Mouse (Mus musculus): ENCODE data around the gene Mgp. TPM values are rescaled to one million over a fixed set of nuclear protein-coding genes. Genes with fewer than 3 reads are reported as not detected.
A peak's percentile ranks its signal among the peaks of the same experiment; 100 is the strongest.

Gene Mgp
- polyA plus RNA-seq, 1 experiment from 2014 or later, result 229 TPM

DNA sequence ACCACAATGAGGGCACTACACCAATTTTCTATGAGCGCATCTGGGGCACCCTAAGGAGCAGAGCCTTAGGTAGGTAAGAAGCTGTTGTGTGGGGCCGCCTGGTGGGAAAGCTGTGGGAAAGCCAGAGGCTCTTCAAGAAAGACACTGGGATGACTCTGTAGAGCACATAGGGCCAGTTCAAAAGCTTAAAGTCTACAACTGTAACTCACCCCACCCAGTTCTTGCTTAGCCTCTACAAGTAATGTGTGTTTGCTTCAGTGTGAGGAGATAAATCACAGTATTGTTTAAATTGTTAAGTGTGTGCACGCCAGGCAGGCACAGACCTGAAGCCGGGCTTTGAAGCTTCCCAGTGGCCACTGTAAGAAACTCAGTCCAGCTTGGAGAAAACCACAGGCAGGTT, 9.5 kb downstream of the Mgp start:
- peak; percentile 55; the same call in 1 of the 2 replicates for ATAC-seq (ENCODE audit: insufficient number of reproducible peaks, insufficient read depth, low FRiP score, low read depth)
- peak overlapping the region; percentile 48; the same call in 1 of the 2 replicates for H3K27ac ChIP-seq (ENCODE audit: low read length)

DNA sequence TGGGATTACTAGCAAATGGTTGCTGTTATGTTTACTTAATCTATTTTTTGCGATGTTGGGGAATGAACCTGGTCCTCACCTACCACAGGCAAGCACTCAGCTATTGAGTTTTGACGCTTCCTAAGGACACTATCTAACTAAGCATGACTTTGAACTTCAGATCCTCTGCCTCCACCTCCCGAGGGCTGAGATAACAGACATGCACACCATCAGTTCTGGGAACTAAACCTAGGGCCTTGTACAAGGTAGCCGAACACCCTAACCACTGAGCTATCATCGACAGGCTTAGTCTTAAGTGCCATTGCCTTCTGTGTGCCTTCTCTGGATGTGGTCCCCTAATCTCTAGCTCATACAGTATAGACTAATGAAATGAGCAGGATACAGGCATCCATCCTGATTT, 10.3 kb downstream of the Mgp start:
- Histone ChIP-seq H3K4me2 (replicated peaks; ENCODE audit: low read depth, low read length) (no peak overlapping the region), H3K36me3 (ENCODE audit: control insufficient read depth, insufficient read depth, low read length) (no peaks in the 10 kb centered on the region), H3K4me3 (ENCODE audit: low read depth, low read length) (no peak overlapping the region), H3K4me1 (ENCODE audit: control insufficient read depth, insufficient read depth, low read length) (peaks cover 4% of the 10 kb centered on the region; the same call in 1 of the 2 replicates), H3K9ac (replicated peaks; ENCODE audit: low read depth, low read length) (no peak overlapping the region), H3K27ac (ENCODE audit: low read length) (no peak overlapping the region), H3K9me3 (ENCODE audit: control insufficient read depth, low read depth, low read length) (no peaks in the 10 kb centered on the region), H3K27me3 (ENCODE audit: control insufficient read depth, insufficient read depth, low read length) (no peaks in the 10 kb centered on the region)
- no peak for ATAC-seq (ENCODE audit: insufficient number of reproducible peaks, insufficient read depth, low FRiP score, low read depth)
- 91% methylated on average over 5 of the region's 5 CpGs for WGBS

More for the DNA sequence above, 9.5 kb downstream of the Mgp start:
- 45% methylated on average over 4 of the region's 4 CpGs for WGBS
- H3K9me3 ChIP-seq (ENCODE audit: control insufficient read depth, low read depth, low read length), result no peaks in the 10 kb centered on the region
- H3K4me3 ChIP-seq (ENCODE audit: low read depth, low read length), result no peak overlapping the region
- no peak overlapping the region for H3K4me2 ChIP-seq (replicated peaks; ENCODE audit: low read depth, low read length)
- no peaks in the 10 kb centered on the region for H3K36me3 ChIP-seq (ENCODE audit: control insufficient read depth, insufficient read depth, low read length)
- no peaks in the 10 kb centered on the region for H3K27me3 ChIP-seq (ENCODE audit: control insufficient read depth, insufficient read depth, low read length)
- H3K9ac ChIP-seq (replicated peaks; ENCODE audit: low read depth, low read length), result no peak overlapping the region
- H3K4me1 ChIP-seq (ENCODE audit: control insufficient read depth, insufficient read depth, low read length), result peaks cover 4% of the 10 kb centered on the region; the same call in 1 of the 2 replicates

DNA sequence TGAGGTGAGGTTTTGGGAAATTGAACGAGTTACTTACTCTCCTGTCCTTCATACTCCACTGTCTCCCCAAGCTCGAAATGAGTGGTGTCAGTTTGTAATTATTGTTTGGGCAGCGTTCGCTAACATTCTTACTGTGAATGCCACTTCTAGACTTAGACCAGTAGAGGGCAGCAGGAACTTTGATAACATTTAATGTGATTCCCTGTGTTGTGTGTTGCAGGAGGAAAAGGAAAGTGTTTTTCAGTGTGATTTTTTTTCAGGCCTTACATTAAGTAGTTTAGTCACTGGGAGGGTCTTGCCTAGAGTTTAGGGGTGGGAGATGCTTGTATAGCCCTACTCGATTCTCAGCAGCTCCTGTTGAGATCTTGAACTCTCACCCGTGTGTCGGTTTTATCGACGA, 14.6 kb downstream of the Mgp start:
- Histone ChIP-seq H3K4me1 (ENCODE audit: control insufficient read depth, insufficient read depth, low read length) (peaks cover 20% of the 10 kb centered on the region), H3K27me3 (ENCODE audit: control insufficient read depth, insufficient read depth, low read length) (no peaks in the 10 kb centered on the region), H3K9me3 (ENCODE audit: control insufficient read depth, low read depth, low read length) (no peaks in the 10 kb centered on the region), H3K27ac (ENCODE audit: low read length) (no peak overlapping the region), H3K4me2 (replicated peaks; ENCODE audit: low read depth, low read length) (no peak overlapping the region), H3K4me3 (ENCODE audit: low read depth, low read length) (no peak overlapping the region), H3K9ac (replicated peaks; ENCODE audit: low read depth, low read length) (no peak overlapping the region), H3K36me3 (ENCODE audit: control insufficient read depth, insufficient read depth, low read length) (no peaks in the 10 kb centered on the region)
- WGBS, result 34% methylated on average over 9 of the region's 9 CpGs
- no peak for ATAC-seq (ENCODE audit: insufficient number of reproducible peaks, insufficient read depth, low FRiP score, low read depth)

DNA sequence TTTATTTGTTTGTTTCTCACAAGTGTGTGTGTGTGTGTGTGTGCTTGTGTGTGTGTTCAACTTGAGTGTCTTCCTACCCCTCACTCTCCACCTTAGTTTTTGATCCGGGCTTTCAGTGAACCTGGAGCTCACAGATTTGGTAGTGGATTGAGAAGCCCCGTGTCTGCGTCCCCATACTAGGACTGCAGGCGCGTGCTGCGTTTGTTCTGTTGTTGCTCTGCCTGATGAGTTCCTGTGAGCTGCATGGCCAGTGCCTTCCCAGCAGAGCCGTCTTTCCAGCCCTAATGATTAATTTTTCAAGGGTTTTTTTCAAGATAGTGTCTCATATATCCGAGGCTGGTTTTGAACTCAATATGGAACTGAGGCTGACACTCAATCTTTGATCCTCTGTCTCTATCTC, 17.2 kb downstream of the Mgp start:
- Histone ChIP-seq H3K9ac (replicated peaks; ENCODE audit: low read depth, low read length) (no peak overlapping the region), H3K27ac (ENCODE audit: low read length) (no peak overlapping the region; the same call in 1 of the 2 replicates), H3K9me3 (ENCODE audit: control insufficient read depth, low read depth, low read length) (no peaks in the 10 kb centered on the region), H3K36me3 (ENCODE audit: control insufficient read depth, insufficient read depth, low read length) (no peaks in the 10 kb centered on the region), H3K4me3 (ENCODE audit: low read depth, low read length) (no peak overlapping the region), H3K4me2 (replicated peaks; ENCODE audit: low read depth, low read length) (no peak overlapping the region), H3K27me3 (ENCODE audit: control insufficient read depth, insufficient read depth, low read length) (no peaks in the 10 kb centered on the region), H3K4me1 (ENCODE audit: control insufficient read depth, insufficient read depth, low read length) (peaks cover 18% of the 10 kb centered on the region)
- no peak for ATAC-seq (ENCODE audit: insufficient number of reproducible peaks, insufficient read depth, low FRiP score, low read depth)
- WGBS, result 52% methylated on average over 8 of the region's 8 CpGs

DNA sequence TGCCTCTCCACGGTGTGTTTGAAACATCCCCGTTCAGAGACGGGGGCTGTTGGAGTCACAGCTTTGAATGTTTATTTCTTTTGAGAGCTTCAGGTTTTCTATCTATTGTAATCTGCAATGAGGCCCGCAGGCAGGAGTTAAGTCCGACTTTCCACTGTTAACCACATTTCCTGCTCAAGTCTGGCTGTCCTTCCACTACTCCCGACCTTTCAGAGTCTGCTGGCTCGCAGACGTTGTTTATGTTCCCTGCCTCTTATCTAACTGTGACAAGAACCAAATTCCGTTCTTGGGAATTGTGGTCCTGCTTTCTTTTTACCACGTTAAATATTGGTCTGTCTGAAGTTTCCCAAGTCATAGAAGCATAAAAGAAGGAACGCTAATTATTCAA, 17.8 kb downstream of the Mgp start:
- Histone ChIP-seq H3K4me3 (ENCODE audit: low read depth, low read length) (0 out of 2 replicates have a peak overlapping the region, but pooled peaks have one; percentile 5), H3K9me3 (ENCODE audit: control insufficient read depth, low read depth, low read length) (no peaks in the 10 kb centered on the region), H3K27ac (ENCODE audit: low read length) (peak overlapping the region; percentile 89), H3K36me3 (ENCODE audit: control insufficient read depth, insufficient read depth, low read length) (no peaks in the 10 kb centered on the region), H3K4me1 (ENCODE audit: control insufficient read depth, insufficient read depth, low read length) (peaks cover 19% of the 10 kb centered on the region), H3K27me3 (ENCODE audit: control insufficient read depth, insufficient read depth, low read length) (no peaks in the 10 kb centered on the region), H3K4me2 (replicated peaks; ENCODE audit: low read depth, low read length) (peak overlapping the region; percentile 33), H3K9ac (replicated peaks; ENCODE audit: low read depth, low read length) (peak overlapping the region; percentile 7; the same call in 1 of the 2 replicates)
- 8% methylated on average over 11 of the region's 11 CpGs for WGBS
- 0 out of 2 replicates have a peak, but pooled peaks have one; percentile 29 for ATAC-seq (ENCODE audit: insufficient number of reproducible peaks, insufficient read depth, low FRiP score, low read depth)

DNA sequence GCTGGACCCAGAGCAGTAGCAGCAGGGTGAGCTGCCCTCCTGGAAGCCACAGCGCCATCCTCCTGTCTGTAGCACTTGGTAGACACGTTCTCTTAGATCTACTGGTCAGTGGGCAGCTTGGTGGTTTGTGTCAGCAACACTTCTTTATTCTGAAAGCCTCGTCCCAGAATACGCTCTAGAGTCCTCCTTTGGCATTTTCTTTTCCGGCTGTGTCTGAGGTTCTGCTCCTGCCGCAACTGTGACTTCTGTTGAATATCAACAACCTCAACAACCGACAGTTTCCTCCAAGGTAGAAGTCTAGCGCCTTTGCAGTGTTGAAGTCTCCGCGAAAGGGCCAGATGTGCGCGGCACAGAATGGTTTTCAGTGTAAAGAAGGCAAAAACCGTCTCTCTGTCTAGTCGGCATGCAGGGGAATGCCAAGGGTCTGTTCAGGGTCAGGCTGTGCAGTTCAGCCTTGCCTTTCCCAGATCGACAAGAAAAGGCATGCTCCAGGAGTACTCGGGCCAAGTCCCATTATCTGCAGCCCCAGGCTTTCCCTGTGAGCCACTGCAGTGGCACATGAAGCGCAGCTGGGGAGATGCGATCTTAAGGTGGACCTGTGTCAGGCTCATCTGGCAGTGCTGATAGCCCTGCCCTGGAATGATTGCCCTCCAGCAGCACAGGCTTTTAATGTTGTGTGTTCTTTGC, 18.3 kb downstream of the Mgp start, which contains the start of gene Art4:
Gene Art4, minus strand, starts transcription at position 548 of the 687 bp plus-strand sequence.
- ATAC-seq (ENCODE audit: insufficient number of reproducible peaks, insufficient read depth, low FRiP score, low read depth), result peak; percentile 77; the same call in 1 of the 2 replicates
- Histone ChIP-seq H3K36me3 (ENCODE audit: control insufficient read depth, insufficient read depth, low read length) (no peaks in the 10 kb centered on the region), H3K4me2 (replicated peaks; ENCODE audit: low read depth, low read length) (peak within 1 kb of the TSS; percentile 33), H3K9me3 (ENCODE audit: control insufficient read depth, low read depth, low read length) (no peaks in the 10 kb centered on the region), H3K27me3 (ENCODE audit: control insufficient read depth, insufficient read depth, low read length) (no peaks in the 10 kb centered on the region), H3K4me3 (ENCODE audit: low read depth, low read length) (0 out of 2 replicates have a peak within 1 kb of the TSS, but pooled peaks have one; percentile 5), H3K4me1 (ENCODE audit: control insufficient read depth, insufficient read depth, low read length) (peaks cover 21% of the 10 kb centered on the region), H3K27ac (ENCODE audit: low read length) (peak within 1 kb of the TSS; percentile 89), H3K9ac (replicated peaks; ENCODE audit: low read depth, low read length) (peak within 1 kb of the TSS; percentile 7; the same call in 1 of the 2 replicates)
- 38% methylated on average over 18 of the region's 18 CpGs for WGBS

DNA sequence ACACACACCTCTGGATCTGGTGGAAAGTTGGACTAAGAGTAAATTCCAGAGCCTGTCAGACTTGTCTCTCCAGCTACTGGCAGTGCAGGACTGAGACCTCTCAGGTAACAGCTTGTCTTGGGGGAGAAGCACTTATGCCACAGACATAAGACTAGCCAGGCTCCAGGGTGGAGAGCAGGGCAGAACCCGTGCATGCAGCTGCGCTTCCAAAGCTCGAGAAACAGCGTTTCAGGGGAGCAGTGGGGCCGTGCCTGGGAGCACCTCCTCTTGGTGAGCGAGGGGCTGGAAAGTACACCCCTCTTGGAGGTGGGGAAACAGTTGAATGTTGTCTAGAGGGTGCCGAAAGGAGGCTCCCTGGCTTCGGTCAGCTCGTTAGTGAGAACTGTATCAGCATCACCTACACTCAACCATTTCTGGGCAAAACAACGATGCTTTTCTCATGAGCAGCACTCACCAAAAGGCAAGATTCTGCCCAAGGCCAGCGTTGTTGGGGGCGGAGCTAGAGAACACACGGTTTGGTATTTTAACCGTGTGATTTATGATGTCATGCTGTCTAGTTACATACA, 19.5 kb downstream of the Mgp start:
- WGBS, result 37% methylated on average over 14 of the region's 14 CpGs
- H3K9ac ChIP-seq (replicated peaks; ENCODE audit: low read depth, low read length), result no peak overlapping the region
- no peaks in the 10 kb centered on the region for H3K9me3 ChIP-seq (ENCODE audit: control insufficient read depth, low read depth, low read length)
- H3K36me3 ChIP-seq (ENCODE audit: control insufficient read depth, insufficient read depth, low read length), result no peaks in the 10 kb centered on the region
- H3K4me3 ChIP-seq (ENCODE audit: low read depth, low read length), result 0 out of 2 replicates have a peak overlapping the region, but pooled peaks have one; percentile 0
- H3K4me2 ChIP-seq (replicated peaks; ENCODE audit: low read depth, low read length), result peak overlapping the region; percentile 33
- no peak for ATAC-seq (ENCODE audit: insufficient number of reproducible peaks, insufficient read depth, low FRiP score, low read depth)
- no peaks in the 10 kb centered on the region for H3K27me3 ChIP-seq (ENCODE audit: control insufficient read depth, insufficient read depth, low read length)
- H3K4me1 ChIP-seq (ENCODE audit: control insufficient read depth, insufficient read depth, low read length), result peaks cover 21% of the 10 kb centered on the region
- H3K27ac ChIP-seq (ENCODE audit: low read length), result peak overlapping the region; percentile 66

DNA sequence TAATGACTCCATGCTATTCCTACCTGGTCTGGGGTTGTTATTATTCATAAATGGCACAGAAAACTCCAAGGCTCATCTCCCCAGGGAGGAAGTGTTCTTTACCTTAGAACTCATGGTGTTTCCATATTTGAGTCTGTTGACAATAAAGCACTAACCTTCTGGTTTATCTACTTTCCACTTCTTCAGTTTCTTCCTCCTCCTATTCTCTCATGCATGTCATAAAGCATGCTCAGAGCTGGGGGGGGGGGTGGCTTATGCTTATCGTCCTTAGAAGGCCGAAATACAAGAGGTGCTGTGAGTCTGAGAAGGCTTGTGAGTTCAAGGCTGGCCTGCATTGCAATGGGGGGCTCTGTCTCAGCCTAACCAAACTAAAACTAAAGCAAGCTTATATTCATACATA, 20.4 kb downstream of the Mgp start:
- Histone ChIP-seq H3K9ac (replicated peaks; ENCODE audit: low read depth, low read length) (no peak overlapping the region), H3K4me2 (replicated peaks; ENCODE audit: low read depth, low read length) (no peak overlapping the region), H3K4me1 (ENCODE audit: control insufficient read depth, insufficient read depth, low read length) (peaks cover 21% of the 10 kb centered on the region), H3K27me3 (ENCODE audit: control insufficient read depth, insufficient read depth, low read length) (no peaks in the 10 kb centered on the region), H3K9me3 (ENCODE audit: control insufficient read depth, low read depth, low read length) (no peaks in the 10 kb centered on the region), H3K27ac (ENCODE audit: low read length) (no peak overlapping the region), H3K36me3 (ENCODE audit: control insufficient read depth, insufficient read depth, low read length) (no peaks in the 10 kb centered on the region), H3K4me3 (ENCODE audit: low read depth, low read length) (no peak overlapping the region)
- no peak for ATAC-seq (ENCODE audit: insufficient number of reproducible peaks, insufficient read depth, low FRiP score, low read depth)
- WGBS, result 86% methylated on average over 2 of the region's 2 CpGs
